Mouse (Mus musculus) testis, adult 2 months (tissue): ENCODE data around the gene Tfe3. TPM values are rescaled to one million over a fixed set of nuclear protein-coding genes. Genes with fewer than 3 reads are reported as not detected.
A peak's percentile ranks its signal among the peaks of the same experiment; 100 is the strongest.

ENCODE experiments used
- H3K27ac ChIP-seq: fragments of 200-500 bp; 2 replicates; pipeline ENCODE4 v1.5.1; 2012; ENCODE audit warnings: low read depth, low read length; ENCODE audit not compliant: control insufficient read depth, insufficient read depth
- H3K27me3 ChIP-seq: fragments of 200-500 bp; 2 replicates; pipeline ENCODE4 v1.6.1; 2012; ENCODE audit warnings: mild to moderate bottlenecking, low read length, moderate library complexity; ENCODE audit not compliant: control insufficient read depth, insufficient read depth
- H3K36me3 ChIP-seq: fragments of 200-500 bp; 2 replicates; pipeline ENCODE4 v1.6.1; 2012; ENCODE audit warnings: mild to moderate bottlenecking, low read length; ENCODE audit not compliant: control insufficient read depth, insufficient read depth
- H3K4me1 ChIP-seq: fragments of 200-500 bp; 2 replicates; pipeline ENCODE4 v1.6.1; 2012; ENCODE audit warnings: low read length; ENCODE audit not compliant: control insufficient read depth, insufficient read depth
- H3K4me3 ChIP-seq: fragments of 200-500 bp; 2 replicates; pipeline ENCODE4 v1.5.1; 2012; ENCODE audit warnings: low read depth, mild to moderate bottlenecking, low read length, moderate library complexity, mixed read lengths; ENCODE audit not compliant: control insufficient read depth
- CTCF ChIP-seq: fragments of 200-500 bp; IDR thresholded peaks from 2 replicates; pipeline ENCODE4 v1.5.1; 2012; ENCODE audit warnings: low read depth, mild to moderate bottlenecking, inconsistent platforms, low read length, moderate library complexity; ENCODE audit not compliant: control insufficient read depth, insufficient read depth, insufficient replicate concordance
- POLR2A ChIP-seq: fragments of 200-500 bp; IDR thresholded peaks from 2 replicates; pipeline ENCODE4 v1.6.1; 2012; ENCODE audit warnings: low read depth, mild to moderate bottlenecking, inconsistent platforms, low read length, moderate library complexity; ENCODE audit not compliant: control insufficient read depth
- polyA plus RNA-seq: library from polyadenylated mRNA; depleted of rRNA; stranded (reverse); fragments of >200 nt; gene quantifications from 2 replicates; pipeline ENCODE4 v1.2.3, GENCODE M21; 2012

The Tfe3 gene
- polyA plus RNA-seq, 1 experiment: 14.2 TPM

DNA sequence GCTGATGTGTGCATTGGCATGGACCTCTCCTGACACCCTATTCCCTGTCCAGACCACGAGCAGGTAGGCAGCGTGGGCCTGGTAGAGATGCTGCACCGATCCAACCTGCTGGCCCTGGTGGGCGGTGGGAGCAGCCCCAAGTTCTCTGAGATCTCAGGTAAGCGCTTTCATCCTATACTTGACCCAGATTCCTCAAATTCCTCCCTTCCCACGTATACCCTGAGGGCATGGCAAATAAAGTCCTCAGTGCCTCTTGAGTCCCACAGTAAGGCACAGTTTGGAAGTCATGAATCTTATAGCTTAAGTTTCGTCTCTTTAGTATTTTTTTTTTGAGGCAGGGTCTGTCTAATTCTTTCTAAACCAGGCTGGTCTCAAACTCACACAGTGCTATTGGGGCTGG, 38.2 kb upstream of the Tfe3 start:
- H3K4me1 ChIP-seq: peaks cover 7% of the 10 kb centered on the region
- no peak overlapping the region for H3K4me3 ChIP-seq
- H3K27ac ChIP-seq: no peak overlapping the region

DNA sequence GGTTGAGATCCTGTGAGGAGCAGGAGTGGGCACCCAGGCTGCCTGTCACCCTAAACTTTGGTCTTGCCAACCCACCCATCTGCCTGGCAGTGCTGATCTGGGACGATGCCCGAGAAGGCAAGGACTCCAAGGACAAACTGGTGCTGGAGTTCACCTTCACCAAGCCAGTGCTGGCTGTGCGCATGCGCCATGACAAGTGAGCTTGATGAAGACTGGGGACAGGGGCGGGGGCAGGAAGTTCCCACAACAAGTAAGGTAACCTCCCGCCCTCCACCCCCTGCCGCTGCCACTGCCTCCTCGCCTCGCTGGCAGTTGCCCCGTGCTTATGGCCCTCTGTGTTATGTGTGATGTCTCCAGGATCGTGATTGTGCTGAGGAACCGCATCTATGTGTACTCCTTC, 36.5 kb upstream of the Tfe3 start:
- no peak overlapping the region for H3K27ac ChIP-seq
- H3K4me3 ChIP-seq: no peak overlapping the region
- no peaks in the 10 kb centered on the region for H3K27me3 ChIP-seq
- TF ChIP-seq CTCF (no peak), POLR2A (no peak)
- no peaks in the 10 kb centered on the region for H3K36me3 ChIP-seq
- peaks cover 9% of the 10 kb centered on the region for H3K4me1 ChIP-seq

More for the DNA sequence above, 38.2 kb upstream of the Tfe3 start:
- Histone ChIP-seq H3K27me3 (no peaks in the 10 kb centered on the region), H3K36me3 (no peaks in the 10 kb centered on the region)
- TF ChIP-seq POLR2A (no peak), CTCF (no peak)

GRCm38 (mm10) chrX:7727176-7727575, 35.2 kb upstream of the Tfe3 start:
- Histone ChIP-seq H3K4me1 (peaks cover 9% of the 10 kb centered on the region), H3K4me3 (no peak overlapping the region), H3K27me3 (no peaks in the 10 kb centered on the region), H3K36me3 (no peaks in the 10 kb centered on the region), H3K27ac (no peak overlapping the region)
- no peak for TF ChIP-seq CTCF
- TF ChIP-seq POLR2A: no peak

DNA sequence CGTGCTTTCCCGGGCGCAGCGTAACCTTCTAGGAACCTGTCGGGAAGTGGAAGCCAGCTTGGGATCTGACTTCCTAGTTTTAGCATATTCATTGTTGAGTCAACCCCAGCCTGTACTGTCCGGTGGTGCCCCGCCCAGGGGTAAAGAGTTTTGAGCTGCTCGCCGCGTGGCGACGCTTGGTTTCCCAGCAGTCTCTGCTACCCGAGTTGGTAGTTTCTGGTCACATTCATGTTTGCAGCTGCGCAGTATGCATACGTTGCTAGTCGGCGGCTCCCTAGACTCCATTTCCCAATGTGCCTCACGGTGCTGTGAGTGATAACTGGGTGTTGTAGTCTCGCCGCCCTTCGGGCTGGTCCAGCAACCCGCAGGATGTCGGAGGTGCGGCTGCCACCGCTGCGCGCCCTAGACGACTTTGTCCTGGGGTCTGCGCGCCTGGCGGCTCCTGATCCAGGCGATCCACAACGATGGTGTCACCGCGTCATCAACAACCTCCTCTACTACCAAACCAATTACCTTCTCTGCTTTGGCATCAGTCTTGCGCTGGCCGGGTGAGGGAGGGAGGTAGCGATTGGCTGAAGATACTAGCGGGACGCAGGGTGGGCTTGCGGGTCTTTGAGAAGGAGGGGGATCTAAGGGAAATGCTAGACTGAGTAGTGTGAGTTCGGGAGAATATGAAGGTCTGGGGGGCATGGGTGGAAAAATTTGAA, 34.0 kb upstream of the Tfe3 start, which contains the start of gene Praf2:
Gene Praf2 (plus strand): TSS at position 225 of the 707 bp plus-strand sequence.
- Histone ChIP-seq H3K4me3 (peak within 1 kb of the TSS; percentile 52), H3K36me3 (no peaks in the 10 kb centered on the region), H3K27ac (no peak within 1 kb of the TSS), H3K27me3 (no peaks in the 10 kb centered on the region), H3K4me1 (peaks cover 10% of the 10 kb centered on the region)
- no peak for TF ChIP-seq CTCF
- no peak for TF ChIP-seq POLR2A

DNA sequence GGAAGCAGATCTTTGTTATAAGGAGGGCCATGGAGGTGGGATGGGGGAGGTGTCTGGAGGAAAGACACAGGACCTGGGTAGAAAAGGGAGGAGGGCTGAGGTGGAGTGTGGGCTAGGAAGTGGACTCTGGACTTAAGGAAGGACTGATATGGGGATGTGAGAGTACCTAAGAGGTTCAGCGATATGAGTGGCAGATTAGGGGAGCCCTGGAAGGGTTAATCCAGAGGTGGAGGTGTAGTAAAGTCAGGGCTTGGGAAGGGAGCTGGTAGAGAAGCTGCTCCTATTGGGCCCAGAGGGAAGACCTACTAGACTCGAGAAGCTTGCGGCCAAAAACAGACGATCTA, 33.5 kb upstream of the Tfe3 start:
- no peak for TF ChIP-seq CTCF
- TF ChIP-seq POLR2A: no peak
- Histone ChIP-seq H3K4me3 (peak overlapping the region; percentile 52), H3K36me3 (no peaks in the 10 kb centered on the region), H3K4me1 (peaks cover 12% of the 10 kb centered on the region), H3K27me3 (no peaks in the 10 kb centered on the region), H3K27ac (no peak overlapping the region)

GRCm38 (mm10) chrX:7733571-7734156, 28.7 kb upstream of the Tfe3 start:
- H3K27me3 ChIP-seq: no peaks in the 10 kb centered on the region
- TF ChIP-seq POLR2A (no peak), CTCF (peak; percentile 31; the same call in 1 of the 2 replicates)
- H3K27ac ChIP-seq: no peak overlapping the region
- no peak overlapping the region for H3K4me3 ChIP-seq
- no peaks in the 10 kb centered on the region for H3K36me3 ChIP-seq
- peaks cover 9% of the 10 kb centered on the region for H3K4me1 ChIP-seq

- no peak overlapping the region for H3K4me3 ChIP-seq
Measured at GRCm38 (mm10) chrX:7739336-7740081, 22.9 kb upstream of the Tfe3 start.

More at GRCm38 (mm10) chrX:7739336-7740081, 22.9 kb upstream of the Tfe3 start:
- no peak overlapping the region for H3K27ac ChIP-seq
- H3K36me3 ChIP-seq: no peaks in the 10 kb centered on the region
- H3K27me3 ChIP-seq: no peaks in the 10 kb centered on the region
- H3K4me1 ChIP-seq: no peaks in the 10 kb centered on the region
- TF ChIP-seq POLR2A (no peak), CTCF (no peak)
